Mouse (Mus musculus) midbrain, embryonic 14.5 days (tissue): ENCODE results near the gene Tmem132b. TPM values are rescaled to one million over a fixed set of nuclear protein-coding genes. Genes with fewer than 3 reads are reported as not detected.
A peak's percentile ranks its signal among the peaks of the same experiment; 100 is the strongest.

Source experiments
- ATAC-seq: fragments of 200-750 bp; cut with Nextera tagmentation; 2 replicates; pipeline ENCODE4 v1.8.0; 2017; ENCODE audit warnings: moderate number of reproducible peaks, moderate library complexity; ENCODE audit not compliant: low FRiP score, low TSS enrichment
- DNase-seq: peaks from one replicate; pipeline ENCODE4 v3.0.0-alpha.2; 2015
- H3K27ac ChIP-seq: fragments of 300-500 bp; sonication (generic); replicated peaks from 2 replicates; pipeline ENCODE4 v1.5.1; 2014; ENCODE audit warnings: mild to moderate bottlenecking, low read depth, low read length, moderate library complexity
- H3K27me3 ChIP-seq: fragments of 300-500 bp; sonication (generic); 2 replicates; pipeline ENCODE4 v1.6.1; 2014; ENCODE audit warnings: low read length, control low read depth, mixed read lengths; ENCODE audit not compliant: control insufficient read depth, insufficient read depth
- H3K36me3 ChIP-seq: fragments of 300-500 bp; sonication (generic); 2 replicates; pipeline ENCODE4 v1.6.1; 2014; ENCODE audit warnings: low read length, control low read depth; ENCODE audit not compliant: control insufficient read depth, insufficient read depth
- H3K4me1 ChIP-seq: fragments of 300-500 bp; sonication (generic); 2 replicates; pipeline ENCODE4 v1.6.1; 2014; ENCODE audit warnings: mild to moderate bottlenecking, antibody characterized with exemption, low read length, control low read depth; ENCODE audit not compliant: control insufficient read depth, insufficient read depth
- H3K4me2 ChIP-seq: fragments of 300-500 bp; sonication (generic); 2 replicates; pipeline ENCODE4 v1.6.1; 2014; ENCODE audit warnings: mild to moderate bottlenecking, low read length, moderate library complexity
- H3K4me3 ChIP-seq: fragments of 300-500 bp; sonication (generic); replicated peaks from 2 replicates; pipeline ENCODE4 v1.5.1; 2014; ENCODE audit warnings: low read depth, low read length
- H3K9ac ChIP-seq: fragments of 300-500 bp; sonication (generic); replicated peaks from 2 replicates; pipeline ENCODE4 v1.6.1; 2014; ENCODE audit warnings: mild to moderate bottlenecking, low read length, moderate library complexity
- H3K9me3 ChIP-seq: fragments of 300-500 bp; sonication (generic); 2 replicates; pipeline ENCODE4 v1.6.1; 2016; ENCODE audit warnings: low read length, control low read depth, mixed read lengths; ENCODE audit not compliant: control insufficient read depth
- WGBS: fragments of 180-500 bp; shearing (Covaris S2); extraction: QIAGEN DNeasy Blood & Tissue Kit; methylation state at CpG from one replicate; pipeline ENCODE4 v1.1.7; 2014; 5-methylcytosine and 5-hydroxymethylcytosine counted together
- polyA plus RNA-seq: library from polyadenylated mRNA; unstranded; fragments of >200 nt; fragmentation: Nextera tagmentation; extraction: Ambion mirVana; gene quantifications from 2 replicates; pipeline ENCODE4 v1.2.1, GENCODE M21; 2014

The Tmem132b gene
- polyA plus RNA-seq, 1 experiment from 2014 or later, result 4.9 TPM

- no peak overlapping the region for H3K4me2 ChIP-seq
- no peaks in the 10 kb centered on the region for H3K4me1 ChIP-seq
- H3K4me3 ChIP-seq, result no peak overlapping the region
- ATAC-seq, result no peak
- peak; percentile 21 for DNase-seq
- no peaks in the 10 kb centered on the region for H3K27me3 ChIP-seq
- H3K27ac ChIP-seq, result no peak overlapping the region
- no peak overlapping the region for H3K9ac ChIP-seq
- 76% methylated on average over 6 of the region's 6 CpGs for WGBS
- H3K36me3 ChIP-seq, result no peaks in the 10 kb centered on the region
- no peaks in the 10 kb centered on the region; the same call in 1 of the 2 replicates for H3K9me3 ChIP-seq
These were observed 235.4 kb downstream of the Tmem132b start for GRCm38 (mm10) chr5:125766941-125767340.

GRCm38 (mm10) chr5:125767950-125768349 is 236.4 kb downstream of the Tmem132b start:
- H3K9me3 ChIP-seq, result no peaks in the 10 kb centered on the region; the same call in 1 of the 2 replicates
- DNase-seq, result no peak
- H3K9ac ChIP-seq, result no peak overlapping the region
- H3K4me1 ChIP-seq, result no peaks in the 10 kb centered on the region
- 93% methylated on average over 1 of the region's 1 CpGs for WGBS
- H3K27ac ChIP-seq, result no peak overlapping the region
- H3K4me3 ChIP-seq, result no peak overlapping the region
- H3K4me2 ChIP-seq, result no peak overlapping the region
- no peak for ATAC-seq
- no peaks in the 10 kb centered on the region for H3K27me3 ChIP-seq
- H3K36me3 ChIP-seq, result no peaks in the 10 kb centered on the region

GRCm38 (mm10) chr5:125772238-125772637 is 240.7 kb downstream of the Tmem132b start:
- H3K9me3 ChIP-seq, result no peaks in the 10 kb centered on the region
- no peak overlapping the region for H3K4me3 ChIP-seq
- no peak for DNase-seq
- no peak overlapping the region for H3K9ac ChIP-seq
- H3K4me1 ChIP-seq, result no peaks in the 10 kb centered on the region
- no peaks in the 10 kb centered on the region for H3K36me3 ChIP-seq
- no peak overlapping the region for H3K27ac ChIP-seq
- no peak overlapping the region for H3K4me2 ChIP-seq
- WGBS, result 95% methylated on average over 4 of the region's 4 CpGs
- ATAC-seq, result no peak
- H3K27me3 ChIP-seq, result no peaks in the 10 kb centered on the region

GRCm38 (mm10) chr5:125772756-125773155 is 241.2 kb downstream of the Tmem132b start:
- H3K9ac ChIP-seq, result no peak overlapping the region
- WGBS, result 52% methylated on average over 2 of the region's 2 CpGs

GRCm38 (mm10) chr5:125780332-125780731 is 248.8 kb downstream of the Tmem132b start:
- no peak for ATAC-seq
- no peak overlapping the region for H3K4me2 ChIP-seq
- no peaks in the 10 kb centered on the region for H3K27me3 ChIP-seq
- 92% methylated on average over 1 of the region's 1 CpGs for WGBS
- no peak overlapping the region for H3K4me3 ChIP-seq
- no peaks in the 10 kb centered on the region for H3K36me3 ChIP-seq
- no peaks in the 10 kb centered on the region for H3K4me1 ChIP-seq
- no peaks in the 10 kb centered on the region for H3K9me3 ChIP-seq
- DNase-seq, result no peak
- H3K9ac ChIP-seq, result no peak overlapping the region
- H3K27ac ChIP-seq, result no peak overlapping the region

More at GRCm38 (mm10) chr5:125772756-125773155, 241.2 kb downstream of the Tmem132b start:
- Histone ChIP-seq H3K27ac (no peak overlapping the region), H3K4me3 (no peak overlapping the region), H3K9me3 (no peaks in the 10 kb centered on the region), H3K27me3 (no peaks in the 10 kb centered on the region), H3K4me1 (no peaks in the 10 kb centered on the region), H3K4me2 (no peak overlapping the region), H3K36me3 (no peaks in the 10 kb centered on the region)
- DNase-seq (no peak), ATAC-seq (no peak)

GRCm38 (mm10) chr5:125792643-125793042 is 261.1 kb downstream of the Tmem132b start:
- H3K9ac ChIP-seq, result no peak overlapping the region
- no peak overlapping the region for H3K4me3 ChIP-seq
- ATAC-seq, result no peak
- no peaks in the 10 kb centered on the region for H3K9me3 ChIP-seq
- H3K27ac ChIP-seq, result no peak overlapping the region
- DNase-seq, result no peak
- no peaks in the 10 kb centered on the region for H3K36me3 ChIP-seq
- no peaks in the 10 kb centered on the region for H3K27me3 ChIP-seq
- no peaks in the 10 kb centered on the region for H3K4me1 ChIP-seq
- WGBS, result 100% methylated on average over 1 of the region's 1 CpGs
- H3K4me2 ChIP-seq, result no peak overlapping the region

- ATAC-seq, result no peak
- H3K4me3 ChIP-seq, result no peak overlapping the region
- H3K9ac ChIP-seq, result no peak overlapping the region
- no peak for DNase-seq
- H3K27me3 ChIP-seq, result no peaks in the 10 kb centered on the region
- H3K27ac ChIP-seq, result no peak overlapping the region
- H3K9me3 ChIP-seq, result no peaks in the 10 kb centered on the region
- no peaks in the 10 kb centered on the region for H3K4me1 ChIP-seq
- no peak overlapping the region for H3K4me2 ChIP-seq
- WGBS, result 59% methylated on average over 1 of the region's 1 CpGs
- no peaks in the 10 kb centered on the region for H3K36me3 ChIP-seq
These were observed 262.7 kb downstream of the Tmem132b start for GRCm38 (mm10) chr5:125794318-125794717.

GRCm38 (mm10) chr5:125799622-125800021 is 268.0 kb downstream of the Tmem132b start:
- Histone ChIP-seq H3K27ac (no peak overlapping the region), H3K4me2 (0 out of 2 replicates have a peak overlapping the region, but pooled peaks have one; percentile 28), H3K9me3 (no peaks in the 10 kb centered on the region), H3K4me3 (no peak overlapping the region), H3K36me3 (no peaks in the 10 kb centered on the region), H3K27me3 (peaks cover 2% of the 10 kb centered on the region; the same call in 1 of the 2 replicates), H3K4me1 (peaks cover 3% of the 10 kb centered on the region; the same call in 1 of the 2 replicates), H3K9ac (no peak overlapping the region)
- 19% methylated on average over 5 of the region's 5 CpGs for WGBS
- DNase-seq (peak; percentile 17), ATAC-seq (no peak)

- Histone ChIP-seq H3K4me2 (0 out of 2 replicates have a peak overlapping the region, but pooled peaks have one; percentile 28), H3K27ac (no peak overlapping the region), H3K4me3 (no peak overlapping the region), H3K9ac (no peak overlapping the region), H3K36me3 (no peaks in the 10 kb centered on the region), H3K4me1 (peaks cover 3% of the 10 kb centered on the region; the same call in 1 of the 2 replicates), H3K9me3 (no peaks in the 10 kb centered on the region), H3K27me3 (peaks cover 2% of the 10 kb centered on the region; the same call in 1 of the 2 replicates)
- ATAC-seq, result no peak
- 6% methylated on average over 11 of the region's 11 CpGs for WGBS
- peak; percentile 67 for DNase-seq
These were observed 268.5 kb downstream of the Tmem132b start for GRCm38 (mm10) chr5:125800025-125800424.
